Mouse (Mus musculus) gastrocnemius, postnatal 36 days (tissue): ENCODE data around the gene B130006D01Rik. TPM values are rescaled to one million over a fixed set of nuclear protein-coding genes. Genes with fewer than 3 reads are reported as not detected.
A peak's percentile ranks its signal among the peaks of the same experiment; 100 is the strongest.

ENCODE experiments used
- DNase-seq, 2 experiments: peaks; one replicate each; pipeline ENCODE4 v3.0.0; 2022
- intact Hi-C: fragments of 180-260 bp; cut with DNase I; formaldehyde crosslinking; loops from one replicate; pipeline ENCODE4 v1.15.1; 2025
- long read RNA-seq, 2 experiments: library from polyadenylated mRNA; stranded (forward); transcript quantifications; one replicate each; pipeline ENCODE4 v2.0.0; 2021
- total RNA-seq, 2 experiments: library from RNA; stranded (reverse); gene quantifications; 2 replicates each; pipeline ENCODE4 v1.2.3; 2021

Gene B130006D01Rik
- total RNA-seq = under 1 TPM; 0.56 to 0.57 TPM
- long read RNA-seq, experiment 1 = 0 reads
- long read RNA-seq, experiment 2 = 0 reads

GRCm38 (mm10) chr11:95723287-95723686 is at the start of gene B130006D01Rik:
TSS of gene B130006D01Rik (plus strand) at chr11:95723587.
- DNase-seq = no peak
- intact Hi-C loops = no loop called here

DNA sequence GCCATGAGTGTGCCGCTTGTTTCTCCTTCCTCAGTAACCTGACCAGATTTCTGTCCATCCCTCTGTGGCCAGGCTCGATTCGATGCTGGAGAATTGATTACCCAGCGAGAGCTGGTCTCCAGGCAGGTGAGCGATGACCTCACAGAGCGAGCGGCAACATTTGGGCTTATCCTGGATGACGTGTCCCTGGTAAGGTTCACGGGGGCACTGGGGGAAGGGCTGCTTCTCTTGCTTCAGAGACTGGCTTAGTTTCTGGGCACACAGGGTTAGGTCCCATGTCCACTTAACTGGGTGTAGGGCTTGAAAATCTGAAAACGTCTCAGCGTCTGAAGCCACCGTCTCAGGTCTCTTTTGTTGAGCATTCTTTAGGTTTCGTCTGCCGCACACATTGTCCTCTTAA is 47.9 kb upstream of the B130006D01Rik start:
- no peak for DNase-seq
- intact Hi-C loops = no loop called here

DNA sequence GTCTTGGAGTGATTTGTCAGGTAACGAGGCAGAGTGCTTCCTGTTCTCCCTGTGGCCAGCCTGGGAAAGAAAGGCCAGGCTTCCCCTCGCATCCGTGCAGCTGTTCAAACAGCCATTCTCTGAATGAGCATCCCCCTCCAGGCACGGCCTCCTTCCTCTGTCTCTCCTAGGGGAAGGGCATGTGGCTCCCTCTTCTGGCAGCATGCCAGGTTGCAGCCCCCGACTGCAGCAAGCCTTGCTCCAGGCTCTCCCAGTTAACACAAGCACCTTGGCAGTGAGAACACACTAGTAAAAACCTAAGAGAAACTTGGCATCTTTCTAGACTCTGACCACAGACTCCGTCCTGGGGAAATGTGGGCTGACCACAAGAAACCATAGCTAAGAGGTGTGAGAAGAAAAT is 47.1 kb upstream of the B130006D01Rik start:
- intact Hi-C loops = no loop called here
- no peak for DNase-seq

GRCm38 (mm10) chr11:95677925-95678701 is 45.3 kb upstream of the B130006D01Rik start:
- DNase-seq = no peak
- intact Hi-C loops = no loop called here

GRCm38 (mm10) chr11:95681995-95682601 is 41.3 kb upstream of the B130006D01Rik start:
- intact Hi-C loops = loop anchor here (10.0 kb wide), 1 partner anchor 173 kb away; no protein-coding TSS in a partner anchor

GRCm38 (mm10) chr11:95682946-95683345 is 40.4 kb upstream of the B130006D01Rik start:
- intact Hi-C loops = loop anchor here (10.0 kb wide), 1 partner anchor 172 kb away; no protein-coding TSS in a partner anchor

More at GRCm38 (mm10) chr11:95681995-95682601, 41.3 kb upstream of the B130006D01Rik start:
- no peak for DNase-seq

GRCm38 (mm10) chr11:95686031-95686430 is 37.4 kb upstream of the B130006D01Rik start:
- intact Hi-C loops = loop anchor here (10.0 kb wide), 1 partner anchor 169 kb away; no protein-coding TSS in a partner anchor
- peak; percentile 66 to 68 for DNase-seq

More at GRCm38 (mm10) chr11:95682946-95683345, 40.4 kb upstream of the B130006D01Rik start:
- DNase-seq = no peak

- intact Hi-C loops = loop anchor here (10.0 kb wide), 1 partner anchor 168 kb away; no protein-coding TSS in a partner anchor
- DNase-seq = no peak
These were observed 36.2 kb upstream of the B130006D01Rik start for GRCm38 (mm10) chr11:95687084-95687656.

DNA sequence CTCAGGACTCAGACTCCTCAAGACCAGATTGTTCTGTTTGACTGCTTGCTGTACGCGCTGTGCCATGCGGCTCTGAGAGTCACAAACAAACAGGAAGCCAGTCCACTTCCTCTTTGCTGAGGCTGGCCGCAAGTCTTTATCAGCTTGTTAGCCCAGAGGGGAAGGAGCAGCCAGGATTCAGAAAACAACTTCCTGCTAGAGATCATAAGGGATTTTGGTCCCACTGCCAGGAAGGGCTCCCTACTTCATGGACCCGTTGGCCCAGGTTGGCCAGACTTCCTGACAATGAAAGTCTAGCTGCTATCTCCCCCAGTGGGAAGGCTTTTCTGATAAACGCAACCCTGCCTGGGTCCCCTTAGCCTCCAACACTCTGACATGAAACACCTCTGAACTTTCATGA is 34.9 kb upstream of the B130006D01Rik start:
- intact Hi-C loops = loop anchor here (10.0 kb wide), 1 partner anchor 166 kb away; no protein-coding TSS in a partner anchor
- peak in 1 of 2 experiments; percentile 36 for DNase-seq

GRCm38 (mm10) chr11:95688981-95689380 is 34.4 kb upstream of the B130006D01Rik start:
- peak in 1 of 2 experiments; percentile 22 for DNase-seq
- intact Hi-C loops = loop anchor here (10.0 kb wide), 1 partner anchor 166 kb away; no protein-coding TSS in a partner anchor

GRCm38 (mm10) chr11:95689544-95689943 is 33.8 kb upstream of the B130006D01Rik start:
- intact Hi-C loops = loop anchor here (10.0 kb wide), 1 partner anchor 165 kb away; no protein-coding TSS in a partner anchor
- DNase-seq = no peak

DNA sequence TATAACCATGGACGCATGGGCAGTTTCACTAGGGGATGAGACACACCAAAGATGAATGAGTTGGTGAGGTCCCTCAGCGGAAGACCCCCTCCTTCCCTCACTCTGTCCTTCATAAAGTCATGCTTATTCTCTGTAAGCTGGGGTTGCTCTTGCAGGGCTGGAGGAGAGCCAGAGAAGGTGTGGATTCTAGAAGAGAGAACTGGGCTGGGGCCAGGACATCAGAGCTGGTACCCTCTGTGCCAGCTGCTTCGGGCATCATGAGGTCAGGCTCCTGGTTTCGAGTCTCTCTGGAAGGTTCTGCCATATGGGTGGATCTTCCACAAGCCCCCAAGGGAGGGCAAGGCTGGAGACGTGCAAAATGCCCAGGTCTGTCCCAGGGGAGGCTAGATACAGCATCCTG is 24.8 kb upstream of the B130006D01Rik start:
- intact Hi-C loops = no loop called here
- no peak for DNase-seq

GRCm38 (mm10) chr11:95700778-95701739 is 22.3 kb upstream of the B130006D01Rik start:
- intact Hi-C loops = no loop called here
- no peak for DNase-seq

GRCm38 (mm10) chr11:95704032-95704969 is 19.1 kb upstream of the B130006D01Rik start:
- intact Hi-C loops = no loop called here
- DNase-seq = no peak

DNA sequence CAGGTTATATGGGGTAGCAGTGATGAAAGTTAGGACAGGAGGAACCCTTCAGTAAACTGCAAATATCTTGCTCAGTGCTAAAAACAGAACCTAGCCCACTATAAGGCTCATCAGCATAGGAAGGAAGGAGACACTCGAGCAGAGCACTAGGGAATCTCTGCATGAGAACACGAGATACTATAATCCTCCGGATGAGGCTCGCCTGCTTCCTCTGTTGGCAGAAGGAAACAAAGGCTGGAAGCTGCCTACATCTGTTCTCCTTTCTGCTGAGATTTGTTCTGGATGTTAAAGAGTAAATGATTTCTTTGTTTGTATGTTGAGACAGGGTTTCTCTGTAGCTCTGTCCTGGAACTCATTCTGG is 18.4 kb upstream of the B130006D01Rik start:
- DNase-seq = no peak
- intact Hi-C loops = no loop called here

DNA sequence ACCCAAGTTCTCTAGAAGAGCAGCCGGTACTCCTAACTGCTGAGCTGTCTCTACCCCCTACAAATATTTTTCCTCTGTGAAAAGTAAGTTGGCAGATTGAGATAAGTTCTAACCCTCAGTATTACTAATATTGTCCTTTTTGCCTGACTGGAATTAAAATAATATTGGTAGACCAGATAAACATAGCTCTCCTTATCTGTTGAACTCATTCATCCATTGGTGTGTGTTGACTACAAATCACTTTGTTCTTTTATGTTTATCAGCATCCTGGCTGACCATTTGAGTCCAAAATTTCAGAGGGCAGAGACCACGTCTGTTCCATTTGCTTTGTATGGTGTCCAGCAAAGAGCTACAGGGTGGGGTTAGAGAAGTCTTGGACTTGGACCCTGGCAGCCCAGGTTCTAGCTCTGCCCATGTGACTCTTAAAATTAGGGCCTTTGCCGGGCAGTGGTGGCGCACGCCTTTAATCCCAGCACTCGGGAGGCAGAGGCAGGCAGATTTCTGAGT is 13.8 kb upstream of the B130006D01Rik start:
- intact Hi-C loops = no loop called here
- DNase-seq = no peak

DNA sequence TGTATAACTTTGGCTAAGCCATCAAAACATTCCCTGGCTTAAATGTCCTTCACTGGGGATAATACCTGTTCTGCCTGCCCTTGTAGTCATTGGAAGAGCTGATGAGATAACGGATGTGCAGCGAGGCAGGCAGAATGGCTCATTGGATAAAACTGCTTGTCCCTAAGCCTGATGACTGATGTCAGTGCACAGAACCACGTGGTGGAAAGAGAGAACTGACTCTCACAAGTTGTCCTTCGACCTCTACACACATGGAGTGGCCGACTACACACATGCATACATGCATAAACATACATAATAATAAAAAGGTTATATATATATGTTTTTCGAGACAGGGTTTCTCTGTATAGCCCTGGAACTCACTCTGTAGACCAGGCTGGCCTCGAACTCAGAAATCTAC is 12.9 kb upstream of the B130006D01Rik start:
- intact Hi-C loops = no loop called here
- DNase-seq = no peak

- intact Hi-C loops = no loop called here
- DNase-seq = no peak
These were observed 11.3 kb upstream of the B130006D01Rik start for GRCm38 (mm10) chr11:95712085-95712562.
